Mouse (Mus musculus) bone marrow, adult 2 months (tissue): ENCODE measurements around the gene Ccdc9. TPM values are rescaled to one million over a fixed set of nuclear protein-coding genes. Genes with fewer than 3 reads are reported as not detected.

Experiments used
- H3K27ac ChIP-seq: fragments of 200-500 bp; 2 replicates; pipeline ENCODE4 v1.5.1; 2012; ENCODE audit warnings: low read depth, mild to moderate bottlenecking, control low read depth, inconsistent platforms, low read length; ENCODE audit not compliant: control insufficient read depth, poor library complexity, insufficient read depth
- H3K4me1 ChIP-seq: fragments of 200-500 bp; 2 replicates; pipeline ENCODE4 v1.6.1; 2011; ENCODE audit warnings: low read length; ENCODE audit not compliant: control insufficient read depth, insufficient read depth
- H3K4me3 ChIP-seq: fragments of 200-500 bp; replicated peaks from 2 replicates; pipeline ENCODE3; 2011; ENCODE audit warnings: mild to moderate bottlenecking, low read depth, low read length, control low read depth; ENCODE audit not compliant: control insufficient read depth
- CTCF ChIP-seq: fragments of 200-500 bp; IDR thresholded peaks from 2 replicates; pipeline ENCODE4 v1.5.1; 2011; ENCODE audit warnings: low read length, control low read depth; ENCODE audit not compliant: control insufficient read depth, insufficient read depth
- POLR2A ChIP-seq: fragments of 200-500 bp; IDR thresholded peaks from 2 replicates; pipeline ENCODE4 v1.6.1; 2011; ENCODE audit warnings: low read depth, mild to moderate bottlenecking, control low read depth, low read length, borderline replicate concordance; ENCODE audit not compliant: control insufficient read depth
- WGBS: fragments of 180-500 bp; shearing (Covaris S2); methylation state at CpG from one replicate; pipeline ENCODE4 v1.1.7; 2018; 5-methylcytosine and 5-hydroxymethylcytosine counted together
- polyA plus RNA-seq: library from polyadenylated mRNA; stranded (reverse); fragments of >200 nt; gene quantifications from 2 replicates; pipeline ENCODE4 v1.2.4, GENCODE M21; 2011; ENCODE audit warnings: low replicate concordance; ENCODE audit not compliant: missing spikeins, insufficient read depth, insufficient read length

Gene Ccdc9
- polyA plus RNA-seq, 1 experiment, result 194 TPM

DNA sequence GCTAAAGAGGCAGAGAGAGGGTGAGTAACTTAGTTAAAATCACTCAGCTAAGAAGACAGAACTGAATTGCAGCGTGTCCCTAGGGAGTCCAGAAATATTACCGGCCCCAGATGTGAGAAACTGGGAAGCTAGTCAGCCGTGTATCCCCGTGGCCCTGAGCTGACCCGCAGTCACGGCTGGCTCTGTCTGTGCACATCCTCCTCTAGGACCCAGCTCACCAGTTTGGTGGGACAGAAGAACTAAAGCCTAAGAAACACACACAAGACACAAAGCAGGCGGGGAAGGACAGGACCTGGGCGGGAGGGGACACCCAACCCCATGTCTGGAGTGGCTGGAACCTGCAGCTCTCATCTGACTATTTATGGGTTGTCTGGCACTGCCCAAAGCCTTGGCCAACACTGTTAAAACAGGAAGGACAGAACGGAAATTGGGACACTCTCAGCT is 47.0 kb downstream of the Ccdc9 start:
- peak overlapping the region; percentile 78 for H3K4me3 ChIP-seq
- peak overlapping the region; percentile 77 for H3K27ac ChIP-seq
- H3K4me1 ChIP-seq, result peaks cover 12% of the 10 kb centered on the region
- TF ChIP-seq POLR2A, result peak; percentile 65; the same call in 1 of the 2 replicates
- 0 out of 2 replicates have a peak, but pooled peaks have one; percentile 9 for TF ChIP-seq CTCF
- 10% methylated on average over 9 of the region's 9 CpGs for WGBS

DNA sequence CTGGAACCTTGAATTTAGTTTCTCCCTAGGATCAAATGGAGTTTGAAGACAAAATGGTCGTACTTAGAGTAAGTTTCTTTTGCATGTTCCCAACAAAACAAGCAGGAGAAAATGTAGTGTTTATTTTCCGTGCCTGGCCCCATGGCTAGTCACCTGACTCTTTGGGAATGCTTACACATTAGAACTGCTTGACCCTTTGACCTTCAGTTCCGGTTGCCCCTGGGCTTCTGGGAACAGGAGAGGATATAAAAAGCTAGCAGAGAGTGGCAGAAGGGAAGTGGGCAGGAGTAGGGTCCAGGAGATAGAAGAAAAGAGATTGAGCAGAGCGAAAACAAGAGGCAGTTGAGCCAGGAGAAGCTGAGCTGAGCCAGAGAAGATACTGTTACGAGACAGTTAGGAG is 56.7 kb downstream of the Ccdc9 start:
- Histone ChIP-seq H3K4me1 (no peaks in the 10 kb centered on the region), H3K4me3 (no peak overlapping the region), H3K27ac (no peak overlapping the region)
- 64% methylated on average over 5 of the region's 5 CpGs for WGBS
- TF ChIP-seq POLR2A, result no peak

Other genes starting within 250 kb of the Ccdc9 start
- gene Bicra, start 238.9 kb downstream of the Ccdc9 start, polyA plus RNA-seq, result 16.7 and 27.9 TPM in 2 replicates
- not detected in 2 replicates for gene Zfp541, start 225.0 kb downstream of the Ccdc9 start, polyA plus RNA-seq
- 90.4 and 126 TPM in 2 replicates for gene Napa, start 188.3 kb downstream of the Ccdc9 start, polyA plus RNA-seq
- 7.5 and 10.5 TPM in 2 replicates for gene Kptn, start 166.9 kb downstream of the Ccdc9 start, polyA plus RNA-seq
- not detected in 2 replicates for gene Slc8a2, start 157.0 kb downstream of the Ccdc9 start, polyA plus RNA-seq
- 5.4 and 7.8 TPM in 2 replicates for gene Meis3, start 111.7 kb downstream of the Ccdc9 start, polyA plus RNA-seq
- 9.4 and 11.9 TPM in 2 replicates for gene Dhx34, start 64.8 kb downstream of the Ccdc9 start, polyA plus RNA-seq
- 4.2 TPM in 2 replicates for gene C5ar2, start 42.6 kb downstream of the Ccdc9 start, polyA plus RNA-seq
- 9.0 and 17.2 TPM in 2 replicates for gene C5ar1, start 27.3 kb downstream of the Ccdc9 start, polyA plus RNA-seq
- 19.8 and 23.6 TPM in 2 replicates for gene Inafm1, start 13.2 kb downstream of the Ccdc9 start, polyA plus RNA-seq
- gene Bbc3, start 21.6 kb upstream of the Ccdc9 start, polyA plus RNA-seq, result 4.4 and 9.2 TPM in 2 replicates
- 66.8 and 78.5 TPM in 2 replicates for gene Sae1, start 101.0 kb upstream of the Ccdc9 start, polyA plus RNA-seq
- 56.8 and 95.0 TPM in 2 replicates for gene Zc3h4, start 114.1 kb upstream of the Ccdc9 start, polyA plus RNA-seq
- gene Tmem160, start 166.0 kb upstream of the Ccdc9 start, polyA plus RNA-seq, result 21.7 and 45.2 TPM in 2 replicates
- not detected in 2 replicates for gene Npas1, start 190.9 kb upstream of the Ccdc9 start, polyA plus RNA-seq